Mouse (Mus musculus) heart, postnatal 36 days (tissue): ENCODE measurements around the gene Eif2ak2. TPM values are rescaled to one million over a fixed set of nuclear protein-coding genes. Genes with fewer than 3 reads are reported as not detected.

Experiments used
- DNase-seq, 2 experiments: peaks; one replicate each; pipeline ENCODE4 v3.0.0; 2021 to 2022
- intact Hi-C: fragments of 180-260 bp; cut with DNase I; formaldehyde crosslinking; loops from one replicate; pipeline ENCODE4 v1.15.1; 2025
- total RNA-seq, 2 experiments: library from RNA; stranded (reverse); gene quantifications; 2 replicates each; pipeline ENCODE4 v1.2.3; 2021

The Eif2ak2 gene
- total RNA-seq: 10 to 100 TPM; 10.2 to 10.7 TPM

GRCm38 (mm10) chr17:78882401-78883112, at the start of gene Eif2ak2:
Gene Eif2ak2 (minus strand): TSS chr17:78882573.
- peak; percentile 80 to 82 for DNase-seq
- intact Hi-C loops: no loop called here

DNA sequence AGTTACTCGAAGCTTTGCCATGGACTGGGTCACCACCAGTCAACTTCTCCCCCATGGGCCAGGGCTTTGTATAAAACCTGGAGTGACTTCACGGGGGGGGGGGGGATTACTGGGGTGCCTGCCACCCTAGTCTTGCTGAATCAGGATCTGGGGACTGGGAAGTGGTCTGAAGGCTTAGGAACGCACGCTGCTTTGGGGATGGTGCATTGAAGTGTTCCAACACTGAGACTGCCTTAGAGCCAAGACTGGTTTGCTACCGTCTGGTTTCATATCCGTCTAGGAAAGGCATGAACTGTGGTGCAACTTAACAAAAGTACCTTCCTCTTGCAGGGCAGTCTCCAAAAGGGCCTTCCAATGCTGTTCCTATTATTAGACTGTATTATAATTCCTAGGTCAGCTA, 35.3 kb upstream of the Eif2ak2 start:
- no peak for DNase-seq
- intact Hi-C loops: loop anchor here (2.0 kb wide), 1 partner anchor 17 kb away; no protein-coding TSS in a partner anchor

DNA sequence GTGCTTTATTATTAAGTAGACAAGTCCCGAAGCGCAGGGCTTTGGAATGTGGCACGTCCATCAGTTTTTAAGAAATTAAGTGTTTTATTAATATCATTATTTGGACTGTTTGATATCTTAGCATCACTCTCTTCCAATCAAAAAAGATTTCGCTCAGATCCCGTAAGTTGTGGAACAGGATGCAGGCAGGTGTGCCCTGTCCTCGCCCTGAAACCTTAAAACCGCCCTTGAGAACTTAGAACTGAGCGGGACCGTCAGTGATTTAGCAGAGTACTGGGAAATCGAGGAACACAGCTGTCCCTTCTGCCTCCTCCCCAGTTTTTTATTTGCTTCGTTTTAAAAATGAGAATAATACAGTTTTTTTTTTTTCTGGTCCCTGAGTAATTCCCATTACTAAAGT, 34.5 kb upstream of the Eif2ak2 start:
- no peak for DNase-seq
- intact Hi-C loops: loop anchor here (2.0 kb wide), 1 partner anchor 18 kb away; no protein-coding TSS in a partner anchor

GRCm38 (mm10) chr17:78916369-78916813, 34.0 kb upstream of the Eif2ak2 start, which contains the start of gene Cebpzos:
Gene Cebpzos (plus strand): TSS chr17:78916500.
- intact Hi-C loops: loop anchor here (2.0 kb wide), 1 partner anchor 18 kb away; no protein-coding TSS in a partner anchor

GRCm38 (mm10) chr17:78915772-78916171, 33.4 kb upstream of the Eif2ak2 start:
- intact Hi-C loops: loop anchor here (2.0 kb wide), 1 partner anchor 19 kb away; no protein-coding TSS in a partner anchor
- DNase-seq: no peak

More at GRCm38 (mm10) chr17:78916369-78916813, 34.0 kb upstream of the Eif2ak2 start, which contains the start of gene Cebpzos:
- peak; percentile 83 to 85 for DNase-seq

DNA sequence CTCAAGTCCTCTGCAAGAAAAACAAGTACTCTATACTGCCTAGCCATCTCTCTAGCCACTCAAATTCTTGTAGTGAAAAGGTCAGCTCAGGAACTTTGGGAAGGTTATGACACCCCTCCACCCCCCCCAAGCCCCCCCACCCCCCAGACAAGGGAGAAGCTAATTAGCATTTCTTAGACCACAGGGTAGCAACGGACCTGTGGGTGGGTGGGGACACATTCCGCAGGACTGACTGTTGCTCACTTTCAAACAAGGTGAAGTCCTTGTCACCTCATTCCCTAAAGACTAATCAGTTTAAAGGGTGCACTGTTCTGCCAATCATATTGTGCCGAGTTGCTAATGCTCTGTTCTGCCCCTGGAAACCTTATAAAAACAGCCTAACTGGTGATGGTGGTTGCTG, 31.5 kb upstream of the Eif2ak2 start:
- DNase-seq: no peak
- intact Hi-C loops: loop anchor here (5.0 kb wide), 1 partner anchor 1458 kb away; the partner anchor contains the start of gene Gm10190

DNA sequence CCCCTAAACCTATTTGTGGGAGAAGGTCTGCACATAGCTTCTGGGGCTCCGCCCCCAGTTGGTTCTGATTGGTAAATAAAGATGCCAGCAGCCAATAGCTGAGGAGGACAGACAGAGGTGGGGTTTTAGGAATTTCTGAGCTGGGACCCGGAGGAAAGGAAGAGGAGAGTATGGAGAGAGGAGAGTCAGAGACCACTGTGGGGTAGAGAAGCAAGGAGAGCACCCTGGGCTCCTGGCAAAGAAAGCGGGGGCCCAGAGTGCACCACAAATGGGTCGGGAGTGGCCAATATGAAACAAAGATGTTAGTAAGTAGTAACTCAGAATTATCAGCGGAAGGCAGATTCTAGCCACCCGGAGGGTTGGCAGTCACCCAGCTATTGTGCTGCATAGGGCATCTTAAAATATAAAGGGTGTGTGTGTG, 30.5 kb upstream of the Eif2ak2 start:
- no peak for DNase-seq
- intact Hi-C loops: loop anchor here (5.0 kb wide), 1 partner anchor 1459 kb away; the partner anchor contains the start of gene Gm10190

DNA sequence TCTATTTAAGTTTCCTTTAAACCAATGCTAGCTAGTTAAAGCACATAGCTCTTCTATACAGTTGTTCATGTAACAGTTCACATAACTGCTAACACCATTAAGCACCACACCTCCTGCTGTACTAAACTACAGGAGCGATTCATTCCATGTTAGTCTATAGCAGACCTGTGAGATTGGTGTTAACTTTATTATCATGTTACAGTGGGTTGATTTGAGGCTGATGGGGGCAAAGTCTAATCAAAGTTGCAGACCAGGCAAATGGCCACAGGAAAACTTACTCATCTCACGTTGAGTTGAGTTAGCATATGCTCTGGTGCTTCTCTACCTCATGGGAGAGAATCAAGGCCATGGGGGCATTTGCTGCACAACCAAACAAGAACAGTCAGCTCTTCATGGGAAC, 27.0 kb upstream of the Eif2ak2 start:
- intact Hi-C loops: no loop called here
- DNase-seq: no peak

DNA sequence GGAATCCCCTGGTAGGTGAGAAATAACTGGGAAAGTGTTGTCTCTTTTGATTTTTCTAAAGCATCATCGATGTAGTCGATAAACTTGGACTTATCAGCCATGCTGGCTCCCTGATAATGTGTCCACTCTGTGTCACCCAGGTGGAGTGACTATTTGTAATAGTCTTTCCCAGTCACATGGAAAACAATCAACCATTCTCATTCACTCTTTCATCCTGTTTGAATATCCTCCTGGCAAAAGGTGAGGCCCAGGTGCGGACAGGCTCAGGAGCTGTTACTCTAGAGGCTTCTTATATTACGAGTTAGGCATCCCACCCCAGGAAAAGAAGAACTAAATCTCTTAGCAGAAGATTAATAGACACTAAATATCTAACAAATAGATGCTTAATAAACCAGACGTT, 24.5 kb upstream of the Eif2ak2 start, which contains the start of gene Sult6b1:
Gene Sult6b1 (minus strand): TSS at position 101 of the 400 bp plus-strand sequence.
- DNase-seq: no peak
- intact Hi-C loops: no loop called here

GRCm38 (mm10) chr17:78903158-78903557, 20.8 kb upstream of the Eif2ak2 start:
- intact Hi-C loops: no loop called here
- no peak for DNase-seq

DNA sequence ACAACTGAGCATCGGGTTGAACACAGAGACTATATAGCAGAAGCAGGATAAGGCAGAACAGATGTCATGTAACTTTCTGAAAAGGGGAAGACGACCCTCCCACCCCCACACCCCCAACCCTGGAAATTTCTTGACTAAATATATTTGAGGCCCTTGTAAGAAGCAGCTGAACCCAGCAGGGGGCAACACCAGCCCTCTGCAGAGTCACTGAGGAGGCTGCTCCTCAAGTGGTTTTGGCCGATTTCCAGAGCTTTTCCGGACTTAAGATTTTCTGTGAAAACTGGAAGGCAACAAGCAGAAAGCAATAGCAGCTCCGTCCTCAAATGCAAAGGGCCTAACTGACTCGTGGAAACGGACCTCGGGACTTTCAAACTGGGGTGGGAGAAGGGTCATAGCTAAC, 13.0 kb upstream of the Eif2ak2 start:
- intact Hi-C loops: no loop called here
- DNase-seq: peak; percentile 16 to 46

DNA sequence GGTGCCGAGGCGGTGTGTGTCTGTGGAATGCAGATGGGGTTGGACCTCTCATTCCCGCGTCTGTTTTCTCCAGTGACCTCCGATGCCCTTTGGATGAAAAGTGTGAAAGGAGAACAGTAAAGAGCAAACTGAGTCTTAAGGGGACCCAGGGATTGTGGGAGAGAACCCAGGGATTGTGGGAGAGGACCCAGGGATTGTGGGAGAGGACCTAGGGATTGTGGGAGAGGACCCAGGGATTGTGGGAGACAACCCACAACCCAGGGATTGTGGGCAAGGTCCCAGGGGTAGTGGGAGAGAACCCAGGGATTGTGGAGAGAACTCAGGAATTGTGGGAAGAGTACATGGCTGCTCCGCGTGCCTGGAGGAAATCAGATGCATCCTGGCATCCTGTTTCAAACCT, 12.6 kb upstream of the Eif2ak2 start:
- no peak for DNase-seq
- intact Hi-C loops: no loop called here

DNA sequence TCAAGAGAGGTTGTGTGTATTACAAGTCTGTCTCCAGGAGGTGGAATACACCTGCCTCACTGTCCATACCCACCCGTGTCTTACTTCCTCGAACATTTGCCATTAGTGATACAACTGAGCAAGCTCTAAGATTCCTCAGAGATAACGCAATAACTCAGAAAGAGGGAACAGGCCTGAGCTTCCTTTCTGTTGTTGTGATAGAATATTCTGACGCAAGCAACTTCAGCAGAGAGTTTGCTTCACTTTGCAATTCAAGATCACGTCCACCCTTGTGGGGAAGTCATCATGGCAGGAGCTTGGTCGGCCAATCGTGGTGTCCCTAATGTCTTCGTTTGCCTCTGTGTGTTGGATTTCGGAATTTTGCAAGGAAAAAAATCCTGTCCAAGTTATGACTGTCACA, 8.6 kb upstream of the Eif2ak2 start:
- intact Hi-C loops: no loop called here
- no peak for DNase-seq

GRCm38 (mm10) chr17:78889184-78889583, 6.8 kb upstream of the Eif2ak2 start:
- intact Hi-C loops: no loop called here
- DNase-seq: no peak

DNA sequence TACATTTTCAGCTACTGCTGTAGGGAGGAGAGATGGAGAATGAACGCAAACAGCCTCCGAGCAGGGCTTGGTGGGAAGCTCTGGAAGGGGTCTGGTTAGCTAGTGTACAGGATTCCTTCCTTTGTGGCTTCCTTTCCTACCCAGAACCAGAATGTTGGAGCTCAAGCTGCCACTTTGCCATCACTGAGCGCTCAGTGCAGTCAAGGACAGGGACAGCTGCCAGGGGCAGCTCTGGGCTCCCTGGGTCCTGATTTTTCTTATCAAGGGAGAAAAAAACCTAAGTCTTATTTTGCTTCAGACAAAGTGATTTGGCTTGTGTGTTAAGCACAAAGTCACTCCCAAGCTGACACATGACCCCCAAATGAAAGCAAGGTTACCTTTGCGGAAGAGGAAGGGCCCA, 6.2 kb upstream of the Eif2ak2 start:
- intact Hi-C loops: no loop called here
- no peak for DNase-seq

GRCm38 (mm10) chr17:78885286-78886065, 3.1 kb upstream of the Eif2ak2 start:
- no peak for DNase-seq
- intact Hi-C loops: no loop called here

DNA sequence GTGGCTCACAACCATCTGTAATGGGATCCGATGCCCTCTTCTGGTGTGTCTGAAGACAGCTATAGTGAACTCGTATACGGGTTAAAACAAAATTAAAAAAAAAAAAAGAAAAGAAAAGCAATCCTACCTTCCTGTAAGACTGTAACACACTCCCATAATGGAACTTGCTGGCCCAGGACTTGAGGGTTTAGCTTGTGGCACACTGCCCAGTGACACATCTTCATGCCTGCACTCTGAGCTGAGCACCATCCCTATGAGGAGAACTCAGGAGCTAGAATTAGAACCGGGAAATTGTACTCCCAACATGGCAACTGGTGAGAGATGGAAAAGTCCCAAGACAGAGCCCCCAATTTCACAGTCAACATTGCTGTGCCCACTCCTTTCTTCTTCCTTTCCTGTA, 918 bp upstream of the Eif2ak2 start:
- intact Hi-C loops: no loop called here
- no peak for DNase-seq

GRCm38 (mm10) chr17:78881878-78882304, 482 bp downstream of the Eif2ak2 start:
- intact Hi-C loops: no loop called here
- no peak for DNase-seq

DNA sequence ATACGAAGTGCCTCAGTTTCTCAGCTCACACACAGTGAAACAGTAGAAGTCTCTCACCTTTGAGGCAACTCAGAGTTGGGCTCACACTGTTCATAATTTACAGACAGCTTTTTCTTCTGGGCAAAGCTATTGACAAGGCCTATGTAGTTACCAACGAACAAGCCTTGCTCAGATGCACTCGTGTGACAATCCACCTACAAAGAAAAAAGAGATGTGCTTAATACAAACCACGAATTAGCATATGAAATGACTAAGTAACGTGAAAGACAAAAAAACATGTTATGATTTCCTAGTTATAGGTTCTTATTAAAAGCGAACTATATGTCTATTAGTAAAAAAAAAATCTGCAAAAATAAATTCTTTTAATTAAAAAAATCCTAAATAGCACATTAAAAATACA, 8.5 kb downstream of the Eif2ak2 start:
- intact Hi-C loops: no loop called here
- DNase-seq: no peak

GRCm38 (mm10) chr17:78856243-78856642, 26.1 kb downstream of the Eif2ak2 start:
- no peak for DNase-seq
- intact Hi-C loops: no loop called here

DNA sequence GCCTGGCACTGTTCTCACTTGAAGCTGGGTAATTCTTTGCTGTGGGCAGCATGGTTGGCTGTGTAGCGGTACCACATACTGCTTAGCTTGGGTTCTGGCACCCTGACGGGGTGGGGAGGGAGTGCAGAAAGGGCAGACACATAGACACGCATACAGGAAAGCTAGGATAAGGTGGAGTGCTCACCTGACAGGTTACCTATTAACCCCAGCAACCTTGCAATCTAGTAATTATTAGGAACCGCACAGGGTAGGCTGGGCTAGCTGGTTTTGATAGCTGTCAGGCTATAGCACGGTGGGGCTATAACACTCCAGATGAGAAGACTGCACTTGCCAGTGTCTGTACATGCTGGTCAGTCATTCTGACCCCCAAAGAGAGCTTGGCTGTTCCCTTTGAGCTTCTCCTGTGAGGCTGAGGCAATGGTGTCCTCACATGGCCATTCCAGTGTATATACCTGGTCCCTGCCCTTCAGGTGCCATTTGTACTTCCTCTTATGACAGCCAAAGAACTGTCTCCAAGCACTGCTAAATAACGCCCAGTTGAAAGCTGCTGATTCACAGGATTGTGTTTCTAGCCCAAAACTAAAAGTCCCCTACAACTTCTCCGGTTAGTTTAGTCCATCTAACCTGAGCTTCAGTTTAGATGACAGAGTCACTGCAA, 40.0 kb downstream of the Eif2ak2 start:
- intact Hi-C loops: no loop called here

More for the DNA sequence above, 40.0 kb downstream of the Eif2ak2 start:
- DNase-seq: no peak
